Comparison of ENCODE assay signal across 25 mouse cellular contexts in the genomic region with DNA sequence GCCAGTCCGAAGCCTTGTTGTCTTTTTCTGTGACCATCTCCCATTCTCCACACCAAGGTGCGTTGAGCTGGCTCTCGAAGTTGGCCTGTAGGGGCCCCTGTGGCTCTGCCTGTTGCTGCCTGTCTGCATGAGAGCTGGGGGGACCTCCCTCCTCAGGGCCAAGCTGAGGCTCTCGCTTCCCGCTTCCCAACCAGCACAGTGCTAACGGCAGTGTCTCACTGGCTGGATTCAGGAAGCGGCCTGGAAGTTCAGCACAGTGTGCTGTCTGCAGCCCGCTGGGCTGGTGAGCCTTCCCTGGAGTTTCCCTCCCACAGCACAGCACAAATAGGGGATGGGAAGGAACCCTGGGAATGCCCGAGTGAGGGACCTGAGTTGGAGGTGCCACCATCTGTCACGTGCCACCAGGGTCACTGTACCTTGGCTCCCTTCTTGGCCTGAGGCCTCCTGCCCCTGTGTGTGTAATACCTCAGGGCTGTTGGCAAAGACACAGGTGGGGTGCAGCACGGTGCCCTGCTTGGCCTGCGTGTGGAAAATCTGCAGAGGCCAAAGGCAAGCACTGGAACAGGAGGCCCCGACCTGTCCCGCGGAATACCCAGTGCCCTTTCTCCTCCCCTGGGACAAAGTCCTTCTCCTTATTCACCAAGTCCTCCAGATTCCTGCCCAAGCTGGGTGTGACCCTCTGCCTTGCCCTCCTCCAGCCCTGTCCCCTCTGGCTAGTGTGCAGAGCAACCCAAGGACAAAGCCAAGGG. TPM values are rescaled to one million over a fixed set of nuclear protein-coding genes. Genes with fewer than 3 reads are reported as not detected.
DNase-seq lines count a peak whose midpoint lies in the region; ATAC-seq and TF ChIP-seq lines count a peak whose summit lies in the region.
"Had no signal": no experiment of that assay in that cellular context is flagged by ENCODE, and none has a peak within 500 bp of the region (broad histone marks: within the 10 kb centered on the region; RNA-seq: fewer than 3 reads in every experiment).

No protein-coding gene starts in this region.

- no peaks in the 10 kb centered on the region for H3K27me3 ChIP-seq in liver, adult 2 months (ENCODE audit: control insufficient read depth, insufficient read depth, low read length)
- no peaks in the 10 kb centered on the region for H3K27me3 ChIP-seq in liver, postnatal 0 days (ENCODE audit: insufficient read depth, low read length)
- no peaks in the 10 kb centered on the region for H3K27me3 ChIP-seq in kidney, embryonic 15.5 days
- H3K27me3 ChIP-seq: heart, embryonic 12.5 days; lung, embryonic 15.5 days; megakaryocyte, embryonic 14.5 days; midbrain, embryonic 13.5 days had no signal

- intact Hi-C loops in gastrocnemius, postnatal 36 days (cut with DNase I): loop anchor here (10.0 kb wide), 2 partner anchors 58 to 162 kb away; no protein-coding TSS in a partner anchor

- H3K36me3 ChIP-seq in liver, adult 2 months (ENCODE audit: control insufficient read depth, insufficient read depth, low read length): no peaks in the 10 kb centered on the region; the same call in 1 of the 2 replicates
- peaks cover 30% of the 10 kb centered on the region for H3K36me3 ChIP-seq in liver, postnatal 0 days (replicated peaks; ENCODE audit: insufficient read depth, low read length)
- H3K36me3 ChIP-seq in kidney, embryonic 15.5 days: peaks cover 80% of the 10 kb centered on the region

- no peaks in the 10 kb centered on the region for H3K4me1 ChIP-seq in liver, adult 2 months (ENCODE audit: control insufficient read depth, insufficient read depth, low read length)
- no peaks in the 10 kb centered on the region for H3K4me1 ChIP-seq in liver, postnatal 0 days (ENCODE audit: insufficient read depth)
- H3K4me1 ChIP-seq in kidney, embryonic 15.5 days: peaks cover 16% of the 10 kb centered on the region; the same call in 1 of the 2 replicates
- H3K4me1 ChIP-seq: heart, embryonic 12.5 days; lung, embryonic 15.5 days; midbrain, embryonic 13.5 days had no signal

- no peaks in the 10 kb centered on the region for H3K9me3 ChIP-seq in liver, postnatal 0 days (ENCODE audit: low read length)
- no peaks in the 10 kb centered on the region for H3K9me3 ChIP-seq in kidney, embryonic 15.5 days (replicated peaks)
- H3K9me3 ChIP-seq: heart, embryonic 12.5 days; lung, embryonic 15.5 days; megakaryocyte, embryonic 14.5 days; midbrain, embryonic 13.5 days had no signal

- TF ChIP-seq POLR2A in liver, adult 2 months (IDR thresholded peaks at IDR 0.05; ENCODE audit: extremely low read depth, insufficient read depth, low read length): no peak

- ATAC-seq in liver, postnatal 0 days: no peak
- peak; percentile 33; the same call in 1 of the 2 replicates for ATAC-seq in kidney, embryonic 15.5 days (replicated peaks; ENCODE audit: low FRiP score)
- ATAC-seq: inflammation-experienced regulatory T-cells, adult 6 months; midbrain, embryonic 13.5 days had no signal

- H3K27ac ChIP-seq in liver, adult 2 months (replicated peaks; ENCODE audit: insufficient read depth, low read depth, low read length): no peak overlapping the region
- H3K27ac ChIP-seq in liver, postnatal 0 days (ENCODE audit: low read depth): no peak overlapping the region
- peak overlapping the region; percentile 77 for H3K27ac ChIP-seq in kidney, embryonic 15.5 days
- H3K27ac ChIP-seq: gastrocnemius, adult 2 months; liver, embryonic 14.5 days; lung, embryonic 15.5 days; midbrain, embryonic 13.5 days had no signal

- no peak for TF ChIP-seq CTCF in liver, adult 2 months (IDR thresholded peaks at IDR 0.05; ENCODE audit: low read depth, low read length)
- no peak for TF ChIP-seq CTCF in liver, postnatal 0 days (IDR thresholded peaks at IDR 0.05; ENCODE audit: low read depth)

- peak; percentile 61 for DNase-seq in liver, adult 2 months (ENCODE audit: extremely low read depth, low read depth, low spot score)
- no peak for DNase-seq in liver, postnatal 0 days
- DNase-seq in kidney, adult 18-20 months: peak; percentile 78
- peak; percentile 85 to 92 for DNase-seq in kidney, postnatal 36 days
- DNase-seq in frontal cortex, adult 2 months (ENCODE audit: extremely low spot score in 1 of 2, low spot score in 1 of 2): no peak
- no peak for DNase-seq in testis, postnatal 14 days (ENCODE audit: low spot score)
- DNase-seq in gastrocnemius, postnatal 36 days: no peak
- DNase-seq: cerebellum, adult 11 months; cerebellum, postnatal 14 days; gastrocnemius, adult 2 months; heart, postnatal 10 days; layer of hippocampus, adult 9-11 months; lung, postnatal 36 days; thymus, postnatal 14 days had no signal

- no peak overlapping the region for H3K4me3 ChIP-seq in liver, adult 2 months (ENCODE audit: insufficient read depth, low read depth, low read length)
- H3K4me3 ChIP-seq in liver, postnatal 0 days (ENCODE audit: low read depth, low read length): no peak overlapping the region
- H3K4me3 ChIP-seq in kidney, embryonic 15.5 days (replicated peaks): no peak overlapping the region
- H3K4me3 ChIP-seq: gastrocnemius, adult 2 months; heart, embryonic 12.5 days; lung, embryonic 15.5 days; midbrain, embryonic 13.5 days had no signal

- no peak overlapping the region for H3K9ac ChIP-seq in liver, adult 2 months (ENCODE audit: low read depth, low read length)
- H3K9ac ChIP-seq in liver, postnatal 0 days (replicated peaks): no peak overlapping the region
- no peak overlapping the region for H3K9ac ChIP-seq in kidney, embryonic 15.5 days
- H3K9ac ChIP-seq: heart, embryonic 12.5 days; liver, embryonic 14.5 days; lung, embryonic 15.5 days; midbrain, embryonic 13.5 days had no signal

- 65% methylated on average over 14 of the region's 15 CpGs for WGBS in liver, adult 2 months
- 81% methylated on average over 15 of the region's 15 CpGs for WGBS in liver, postnatal 0 days (ENCODE audit: insufficient replicate concordance)
- WGBS in kidney, embryonic 15.5 days: 66% methylated on average over 15 of the region's 15 CpGs

- no peaks in the 10 kb centered on the region for H3K79me2 ChIP-seq in liver, adult 2 months (ENCODE audit: control insufficient read depth, insufficient read depth, low read length)

- no peak overlapping the region for H3K4me2 ChIP-seq in liver, postnatal 0 days (ENCODE audit: low read depth, low read length)
- no peak overlapping the region for H3K4me2 ChIP-seq in kidney, embryonic 15.5 days
- H3K4me2 ChIP-seq: heart, embryonic 12.5 days; lung, embryonic 15.5 days; midbrain, embryonic 13.5 days had no signal

- no peak for TF ChIP-seq EP300 in liver, postnatal 0 days (IDR thresholded peaks at IDR 0.05; ENCODE audit: low read depth)

RNA-seq across cellular contexts. Expression of a gene that starts 18.9 kb away (rescaled TPM):
- total RNA-seq in liver, adult 2 months (2014; rRNA removed): 4.3 and 5.0 TPM in 2 replicates
- polyA plus RNA-seq in liver, adult 2 months (2012; rRNA removed): 10.5 and 12.5 TPM in 2 replicates
- polyA plus RNA-seq in liver, postnatal 0 days (2015; fragmentation: Nextera tagmentation; extraction: Ambion mirVana): 3.6 and 3.9 TPM in 2 replicates
- polyA plus RNA-seq in kidney, embryonic 15.5 days (2015; fragmentation: Nextera tagmentation; extraction: Ambion mirVana): 14.1 and 18.2 TPM in 2 replicates
- polyA plus RNA-seq in frontal cortex, adult 2 months (2012; rRNA removed): 11.9 and 12.5 TPM in 2 replicates
- 1 to 10 TPM; 3.1 to 4.5 TPM for total RNA-seq in gastrocnemius, postnatal 36 days (2021)

RNA-seq across cellular contexts. Expression of a gene that starts 28.0 kb away (rescaled TPM):
- total RNA-seq in liver, adult 2 months (2014; rRNA removed): 0.46 and 0.94 TPM in 2 replicates
- polyA plus RNA-seq in liver, adult 2 months (2012; rRNA removed): 0.87 and 2.0 TPM in 2 replicates
- polyA plus RNA-seq in liver, postnatal 0 days (2015; fragmentation: Nextera tagmentation; extraction: Ambion mirVana): 1.9 and 2.0 TPM in 2 replicates
- 22.5 and 28.9 TPM in 2 replicates for polyA plus RNA-seq in kidney, embryonic 15.5 days (2015; fragmentation: Nextera tagmentation; extraction: Ambion mirVana)
- 83.7 and 85.4 TPM in 2 replicates for polyA plus RNA-seq in frontal cortex, adult 2 months (2012; rRNA removed)
- total RNA-seq in gastrocnemius, postnatal 36 days (2021): 1 to 10 TPM; 1.5 to 2.1 TPM
- total RNA-seq: granulocyte monocyte progenitor cell, adult 5-6 weeks had no signal

RNA-seq across cellular contexts. Expression of a gene that starts 41.0 kb away (rescaled TPM):
- 0.83 and 1.1 TPM in 2 replicates for total RNA-seq in liver, adult 2 months (2014; rRNA removed)
- polyA plus RNA-seq in liver, adult 2 months (2012; rRNA removed): 0.92 and 1.4 TPM in 2 replicates
- polyA plus RNA-seq in liver, postnatal 0 days (2015; fragmentation: Nextera tagmentation; extraction: Ambion mirVana): 0.92 and 1.2 TPM in 2 replicates
- polyA plus RNA-seq in kidney, embryonic 15.5 days (2015; fragmentation: Nextera tagmentation; extraction: Ambion mirVana): 0.04 and 0.08 TPM in 2 replicates
- 0.56 and 0.67 TPM in 2 replicates for polyA plus RNA-seq in frontal cortex, adult 2 months (2012; rRNA removed)
- under 1 TPM; 0.20 TPM for total RNA-seq in gastrocnemius, postnatal 36 days (2021)
- polyA plus RNA-seq: C2C12; embryonic facial prominence, embryonic 11.5 days had no signal

RNA-seq across cellular contexts. Expression of a gene that starts 56.4 kb away (rescaled TPM):
- 0.46 and 0.47 TPM in 2 replicates for total RNA-seq in liver, adult 2 months (2014; rRNA removed)
- polyA plus RNA-seq in liver, adult 2 months (2012; rRNA removed): 0.88 and 1.3 TPM in 2 replicates
- 5.5 and 6.9 TPM in 2 replicates for polyA plus RNA-seq in liver, postnatal 0 days (2015; fragmentation: Nextera tagmentation; extraction: Ambion mirVana)
- polyA plus RNA-seq in kidney, embryonic 15.5 days (2015; fragmentation: Nextera tagmentation; extraction: Ambion mirVana): 2.5 and 3.7 TPM in 2 replicates
- 1.2 and 1.3 TPM in 2 replicates for polyA plus RNA-seq in frontal cortex, adult 2 months (2012; rRNA removed)
- 1 to 10 TPM; 1.7 to 1.8 TPM for total RNA-seq in gastrocnemius, postnatal 36 days (2021)
- total RNA-seq: MEL had no signal

Comparison
In these comparisons a context has a peak if more than half of its experiments do, and no peak if none do; other contexts are left out.
1. DNase-seq: peak in liver, adult 2 months (single experiment), kidney, adult 18-20 months (single experiment) and kidney, postnatal 36 days (2 of 2); none in liver, postnatal 0 days (single experiment), frontal cortex, adult 2 months (0 of 2), testis, postnatal 14 days (single experiment) and gastrocnemius, postnatal 36 days (0 of 2).